In the genomic region with DNA sequence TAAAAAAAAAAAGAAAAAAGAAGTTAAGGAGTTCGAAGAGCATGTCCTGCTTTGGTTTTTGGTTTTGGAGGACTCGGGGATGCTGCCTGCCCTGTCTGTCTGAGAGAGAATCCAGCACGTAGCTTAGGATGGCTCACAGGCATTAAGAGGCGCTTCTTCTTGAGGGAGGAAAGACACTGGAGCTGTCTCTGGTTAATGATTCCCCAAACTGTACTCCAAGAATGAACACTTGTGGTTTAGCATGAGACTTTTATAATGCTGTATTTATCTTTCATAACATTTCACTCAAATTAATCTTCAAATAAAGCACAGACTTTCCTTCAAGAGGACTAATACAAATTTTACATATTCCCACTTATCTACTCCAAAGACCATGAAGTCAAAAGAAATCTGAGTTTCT, we compare ENCODE assay signal across 18 mouse cellular contexts.
"Had no signal": no experiment of that assay in that cellular context is flagged by ENCODE, and none has a peak within 500 bp of the region (broad histone marks: within the 10 kb centered on the region; RNA-seq: fewer than 3 reads in every experiment).

No protein-coding gene starts in this region.

- ATAC-seq: midbrain, embryonic 16.5 days had no signal

- H3K4me1 ChIP-seq: midbrain, embryonic 10.5 days; midbrain, embryonic 12.5 days; neural tube, embryonic 13.5 days; neural tube, embryonic 15.5 days had no signal

- H3K36me3 ChIP-seq: midbrain, embryonic 10.5 days; midbrain, embryonic 12.5 days; neural tube, embryonic 13.5 days; neural tube, embryonic 15.5 days had no signal

- H3K27me3 ChIP-seq: midbrain, embryonic 12.5 days; neural tube, embryonic 13.5 days; neural tube, embryonic 15.5 days had no signal

- DNase-seq: lung, embryonic 14.5 days; lung, postnatal 10 days; lung, postnatal 4 days; midbrain, embryonic 14.5 days; retina, postnatal 1 day; right cerebral cortex, adult 18-20 months; right cerebral cortex, postnatal 25 days; right cerebral cortex, postnatal 4 days; spleen, adult 18-20 months; thymus, adult 18-20 months; thymus, postnatal 14 days; thymus, postnatal 36 days had no signal

- H3K27ac ChIP-seq: midbrain, embryonic 10.5 days; midbrain, embryonic 12.5 days; neural tube, embryonic 13.5 days; neural tube, embryonic 15.5 days had no signal

- H3K4me3 ChIP-seq: midbrain, embryonic 10.5 days; midbrain, embryonic 12.5 days; myocyte; neural tube, embryonic 13.5 days; neural tube, embryonic 15.5 days had no signal

- H3K4me2 ChIP-seq: lung, embryonic 14.5 days; midbrain, embryonic 12.5 days; neural tube, embryonic 13.5 days; neural tube, embryonic 15.5 days had no signal

- H3K9me3 ChIP-seq: midbrain, embryonic 10.5 days; midbrain, embryonic 12.5 days; neural tube, embryonic 13.5 days; neural tube, embryonic 15.5 days had no signal

- H3K9ac ChIP-seq: lung, embryonic 14.5 days; midbrain, embryonic 12.5 days; neural tube, embryonic 13.5 days; neural tube, embryonic 15.5 days had no signal
